Mouse (Mus musculus) embryonic facial prominence, embryonic 13.5 days (tissue): ENCODE measurements around the gene Clcnka. TPM values are rescaled to one million over a fixed set of nuclear protein-coding genes. Genes with fewer than 3 reads are reported as not detected.

Source experiments
- ATAC-seq: fragments of 200-750 bp; cut with Nextera tagmentation; 2 replicates; pipeline ENCODE4 v1.8.0; 2017; ENCODE audit warnings: low read depth; ENCODE audit not compliant: insufficient number of reproducible peaks, insufficient read depth, low FRiP score, low TSS enrichment
- H3K27ac ChIP-seq: fragments of 300-500 bp; sonication (generic); 2 replicates; pipeline ENCODE4 v1.5.1; 2015; ENCODE audit warnings: moderate library complexity, mild to moderate bottlenecking, inconsistent platforms
- H3K27me3 ChIP-seq: fragments of 300-500 bp; sonication (generic); 2 replicates; pipeline ENCODE4 v1.6.1; 2015; ENCODE audit warnings: mild to moderate bottlenecking, inconsistent platforms
- H3K36me3 ChIP-seq: fragments of 300-500 bp; sonication (generic); 2 replicates; pipeline ENCODE4 v1.6.1; 2015; ENCODE audit warnings: mild to moderate bottlenecking, inconsistent platforms
- H3K4me1 ChIP-seq: fragments of 300-500 bp; sonication (generic); 2 replicates; pipeline ENCODE4 v1.6.1; 2015; ENCODE audit warnings: inconsistent platforms
- H3K4me2 ChIP-seq: fragments of 300-500 bp; sonication (generic); 2 replicates; pipeline ENCODE4 v1.6.1; 2015; ENCODE audit warnings: moderate library complexity, mild to moderate bottlenecking, inconsistent platforms
- H3K4me3 ChIP-seq: fragments of 300-500 bp; sonication (generic); 2 replicates; pipeline ENCODE4 v1.5.1; 2015; ENCODE audit warnings: mild to moderate bottlenecking, inconsistent platforms
- H3K9ac ChIP-seq: fragments of 300-500 bp; sonication (generic); 2 replicates; pipeline ENCODE4 v1.6.1; 2015; ENCODE audit warnings: mild to moderate bottlenecking, inconsistent platforms
- H3K9me3 ChIP-seq: fragments of 300-500 bp; sonication (generic); 2 replicates; pipeline ENCODE4 v1.6.1; 2016; ENCODE audit warnings: inconsistent platforms
- WGBS: fragments of 180-500 bp; shearing (Covaris S2); methylation state at CpG from one replicate; pipeline ENCODE4 v1.1.7; 2015; ENCODE audit warnings: mixed read lengths; 5-methylcytosine and 5-hydroxymethylcytosine counted together
- polyA plus RNA-seq: library from polyadenylated mRNA; unstranded; fragments of >200 nt; fragmentation: Nextera tagmentation; extraction: Ambion mirVana; gene quantifications from 2 replicates; pipeline ENCODE4 v1.2.1, GENCODE M21; 2015

Gene Clcnka
- polyA plus RNA-seq, 1 experiment from 2014 or later: 0.18 TPM

GRCm38 (mm10) chr4:141365876-141366275, 32.6 kb downstream of the Clcnka start:
- Histone ChIP-seq H3K36me3 (no peaks in the 10 kb centered on the region), H3K9me3 (no peaks in the 10 kb centered on the region), H3K27me3 (peaks cover 65% of the 10 kb centered on the region), H3K27ac (no peak overlapping the region), H3K4me2 (no peak overlapping the region), H3K9ac (0 out of 2 replicates have a peak overlapping the region, but pooled peaks have one; percentile 1), H3K4me3 (no peak overlapping the region), H3K4me1 (0 out of 2 replicates have a peak, but pooled peaks cover 4% of the 10 kb centered on the region)
- ATAC-seq: no peak
- 51% methylated on average over 7 of the region's 7 CpGs for WGBS

- H3K9ac ChIP-seq: no peak overlapping the region
- 61% methylated on average over 8 of the region's 8 CpGs for WGBS
- ATAC-seq: no peak
- no peak overlapping the region for H3K4me2 ChIP-seq
- no peaks in the 10 kb centered on the region for H3K9me3 ChIP-seq
- H3K27me3 ChIP-seq: peaks cover 65% of the 10 kb centered on the region
- no peaks in the 10 kb centered on the region for H3K36me3 ChIP-seq
- no peak overlapping the region for H3K27ac ChIP-seq
- 0 out of 2 replicates have a peak, but pooled peaks cover 4% of the 10 kb centered on the region for H3K4me1 ChIP-seq
- no peak overlapping the region for H3K4me3 ChIP-seq
Measured at GRCm38 (mm10) chr4:141365126-141365525, 33.4 kb downstream of the Clcnka start.

DNA sequence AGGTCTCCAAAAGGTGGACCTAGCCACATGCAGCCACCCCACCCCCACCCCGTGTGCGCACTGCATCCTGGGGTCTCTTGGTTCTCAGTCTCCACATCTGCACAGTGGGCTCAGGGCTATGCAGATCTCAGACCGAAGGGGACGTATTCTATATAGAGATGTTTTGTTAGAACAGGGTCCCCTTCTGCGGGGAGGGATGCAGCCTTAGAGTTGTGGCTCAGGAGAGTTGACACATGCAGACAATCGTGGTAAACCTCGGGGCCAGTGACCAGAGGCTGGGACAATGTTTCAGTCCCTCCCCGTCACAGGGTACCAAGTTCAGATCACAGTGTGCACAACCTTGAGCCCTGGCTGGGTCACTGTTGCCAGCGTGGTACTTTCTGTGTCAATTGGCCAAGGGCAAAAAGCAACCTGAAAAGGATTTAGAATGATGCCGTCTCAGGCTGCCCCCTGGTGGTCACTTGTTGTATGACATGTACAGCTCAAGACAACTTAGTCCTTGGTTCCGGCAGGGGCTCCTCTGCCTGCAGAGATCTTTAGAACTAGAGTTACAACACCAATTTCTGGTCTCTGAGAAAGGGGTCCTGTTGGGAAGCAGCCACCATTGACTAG, 35.5 kb downstream of the Clcnka start:
- H3K4me3 ChIP-seq: no peak overlapping the region
- ATAC-seq: no peak
- peaks cover 20% of the 10 kb centered on the region for H3K4me1 ChIP-seq
- no peak overlapping the region for H3K27ac ChIP-seq
- H3K36me3 ChIP-seq: no peaks in the 10 kb centered on the region
- peaks cover 46% of the 10 kb centered on the region for H3K27me3 ChIP-seq
- peak overlapping the region; percentile 20; the same call in 1 of the 2 replicates for H3K4me2 ChIP-seq
- 24% methylated on average over 11 of the region's 11 CpGs for WGBS
- H3K9me3 ChIP-seq: no peaks in the 10 kb centered on the region
- no peak overlapping the region for H3K9ac ChIP-seq

DNA sequence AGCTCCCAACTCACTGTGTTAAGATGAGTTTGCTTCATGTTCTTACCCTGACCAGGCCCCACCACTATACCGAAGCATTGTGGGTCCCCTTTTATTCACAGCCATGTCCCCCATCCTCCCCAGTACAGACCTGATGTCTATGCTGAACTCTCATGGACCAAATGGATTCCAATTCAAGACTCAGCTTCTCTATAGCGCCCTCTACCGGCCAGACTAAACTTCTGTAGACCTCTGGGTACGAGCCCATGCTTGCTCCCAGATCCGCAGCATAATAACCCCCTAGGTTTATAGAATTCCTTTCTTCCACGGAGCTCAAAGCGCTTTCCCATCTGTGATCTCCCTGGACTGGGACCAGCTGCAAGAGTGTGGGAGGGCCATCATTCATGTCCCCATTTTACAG, 37.7 kb downstream of the Clcnka start:
- H3K9ac ChIP-seq: no peak overlapping the region
- 30% methylated on average over 7 of the region's 7 CpGs for WGBS
- no peak for ATAC-seq
- no peaks in the 10 kb centered on the region for H3K36me3 ChIP-seq
- peaks cover 24% of the 10 kb centered on the region for H3K27me3 ChIP-seq
- H3K4me2 ChIP-seq: no peak overlapping the region
- peaks cover 20% of the 10 kb centered on the region for H3K4me1 ChIP-seq
- no peak overlapping the region for H3K27ac ChIP-seq
- H3K4me3 ChIP-seq: no peak overlapping the region
- H3K9me3 ChIP-seq: no peaks in the 10 kb centered on the region

GRCm38 (mm10) chr4:141359222-141359621, 39.3 kb downstream of the Clcnka start:
- no peak overlapping the region for H3K4me2 ChIP-seq
- 67% methylated on average over 6 of the region's 6 CpGs for WGBS
- no peaks in the 10 kb centered on the region for H3K36me3 ChIP-seq
- H3K9me3 ChIP-seq: no peaks in the 10 kb centered on the region
- no peak overlapping the region for H3K4me3 ChIP-seq
- peaks cover 8% of the 10 kb centered on the region for H3K27me3 ChIP-seq
- no peak for ATAC-seq
- no peak overlapping the region for H3K9ac ChIP-seq
- H3K27ac ChIP-seq: no peak overlapping the region
- peaks cover 20% of the 10 kb centered on the region for H3K4me1 ChIP-seq

- Histone ChIP-seq H3K27ac (no peak overlapping the region), H3K36me3 (no peaks in the 10 kb centered on the region), H3K9me3 (no peaks in the 10 kb centered on the region), H3K4me1 (peaks cover 25% of the 10 kb centered on the region), H3K27me3 (no peaks in the 10 kb centered on the region; the same call in none of the 2 replicates), H3K4me3 (no peak overlapping the region), H3K4me2 (no peak overlapping the region), H3K9ac (no peak overlapping the region)
- ATAC-seq: no peak
Measured at GRCm38 (mm10) chr4:141357811-141358210, 40.7 kb downstream of the Clcnka start.

DNA sequence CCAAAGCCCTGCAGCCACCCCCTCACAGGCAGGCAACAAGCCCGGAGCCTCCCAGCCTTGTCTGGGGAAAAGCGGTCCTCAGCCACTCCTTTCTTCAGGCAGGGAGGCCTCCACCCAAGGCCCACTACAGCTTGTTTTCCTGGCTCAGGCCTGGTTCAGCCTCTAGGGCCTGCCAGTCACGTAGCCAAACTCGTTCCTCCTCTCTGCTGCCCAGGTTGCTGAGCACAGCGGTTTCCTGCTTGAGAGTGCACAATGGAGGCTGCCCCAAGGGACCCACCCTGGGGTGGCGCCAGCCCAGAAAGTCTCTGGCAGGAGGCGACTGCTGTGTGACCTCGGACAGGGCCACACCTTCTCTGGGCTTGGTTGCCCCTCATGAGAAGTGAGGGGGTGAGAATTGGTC, 44.7 kb downstream of the Clcnka start:
- H3K9ac ChIP-seq: no peak overlapping the region
- 42% methylated on average over 8 of the region's 8 CpGs for WGBS
- peaks cover 20% of the 10 kb centered on the region for H3K4me1 ChIP-seq
- no peak overlapping the region for H3K4me3 ChIP-seq
- no peak overlapping the region for H3K4me2 ChIP-seq
- no peaks in the 10 kb centered on the region for H3K36me3 ChIP-seq
- no peaks in the 10 kb centered on the region for H3K9me3 ChIP-seq
- ATAC-seq: no peak
- H3K27me3 ChIP-seq: no peaks in the 10 kb centered on the region; the same call in 1 of the 2 replicates
- peak overlapping the region; percentile 63; the same call in 1 of the 2 replicates for H3K27ac ChIP-seq

GRCm38 (mm10) chr4:141352986-141353385, 45.5 kb downstream of the Clcnka start:
- H3K27ac ChIP-seq: no peak overlapping the region
- ATAC-seq: no peak
- H3K4me3 ChIP-seq: no peak overlapping the region
- H3K4me2 ChIP-seq: no peak overlapping the region
- peaks cover 21% of the 10 kb centered on the region for H3K4me1 ChIP-seq
- no peaks in the 10 kb centered on the region for H3K9me3 ChIP-seq
- no peaks in the 10 kb centered on the region; the same call in 1 of the 2 replicates for H3K27me3 ChIP-seq
- no peaks in the 10 kb centered on the region for H3K36me3 ChIP-seq
- 75% methylated on average over 5 of the region's 5 CpGs for WGBS
- H3K9ac ChIP-seq: no peak overlapping the region

DNA sequence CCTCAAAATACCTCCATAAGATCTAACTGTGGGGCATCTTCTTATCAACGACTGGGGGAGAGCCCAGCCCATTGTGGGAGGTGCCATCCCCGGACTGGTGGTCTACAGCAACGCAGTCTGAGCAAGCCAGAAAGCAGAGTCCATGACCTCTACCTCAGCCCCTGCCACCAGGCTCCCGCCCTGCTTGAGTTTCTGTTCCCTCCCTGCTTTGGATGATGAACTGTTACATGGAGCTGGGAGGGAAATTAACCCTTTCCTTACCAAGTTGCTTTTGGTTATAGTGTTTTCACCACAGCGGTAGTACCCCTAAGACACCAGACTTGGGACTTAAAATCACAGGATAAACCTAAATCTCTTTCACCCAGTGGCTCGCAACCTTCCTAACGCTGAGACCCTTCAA, 46.6 kb downstream of the Clcnka start:
- ATAC-seq: no peak
- Histone ChIP-seq H3K4me1 (peaks cover 22% of the 10 kb centered on the region), H3K4me2 (no peak overlapping the region), H3K9ac (no peak overlapping the region), H3K27me3 (no peaks in the 10 kb centered on the region; the same call in 1 of the 2 replicates), H3K36me3 (no peaks in the 10 kb centered on the region), H3K4me3 (no peak overlapping the region), H3K9me3 (no peaks in the 10 kb centered on the region), H3K27ac (no peak overlapping the region)
- WGBS: 59% methylated on average over 7 of the region's 7 CpGs

- H3K27ac ChIP-seq: no peak overlapping the region
- no peaks in the 10 kb centered on the region for H3K9me3 ChIP-seq
- H3K9ac ChIP-seq: no peak overlapping the region
- no peak overlapping the region for H3K4me3 ChIP-seq
- H3K27me3 ChIP-seq: no peaks in the 10 kb centered on the region; the same call in 1 of the 2 replicates
- H3K36me3 ChIP-seq: no peaks in the 10 kb centered on the region
- no peak overlapping the region for H3K4me2 ChIP-seq
- no peak for ATAC-seq
- WGBS: 77% methylated on average over 12 of the region's 12 CpGs
- peaks cover 22% of the 10 kb centered on the region for H3K4me1 ChIP-seq
Measured at GRCm38 (mm10) chr4:141350015-141350414, 48.5 kb downstream of the Clcnka start.

- Histone ChIP-seq H3K4me3 (no peak overlapping the region), H3K4me1 (peaks cover 16% of the 10 kb centered on the region), H3K27ac (no peak overlapping the region; the same call in 1 of the 2 replicates), H3K36me3 (no peaks in the 10 kb centered on the region), H3K9me3 (no peaks in the 10 kb centered on the region), H3K4me2 (no peak overlapping the region), H3K9ac (no peak overlapping the region), H3K27me3 (no peaks in the 10 kb centered on the region; the same call in 1 of the 2 replicates)
- no peak for ATAC-seq
- WGBS: 58% methylated on average over 11 of the region's 11 CpGs
Measured at GRCm38 (mm10) chr4:141348616-141349015, 49.9 kb downstream of the Clcnka start.

- no peak for ATAC-seq
- WGBS: 69% methylated on average over 8 of the region's 8 CpGs
- no peaks in the 10 kb centered on the region for H3K9me3 ChIP-seq
- H3K9ac ChIP-seq: no peak overlapping the region
- H3K27ac ChIP-seq: no peak overlapping the region
- H3K27me3 ChIP-seq: no peaks in the 10 kb centered on the region; the same call in 1 of the 2 replicates
- peaks cover 16% of the 10 kb centered on the region for H3K4me1 ChIP-seq
- no peak overlapping the region for H3K4me3 ChIP-seq
- no peaks in the 10 kb centered on the region for H3K36me3 ChIP-seq
- H3K4me2 ChIP-seq: no peak overlapping the region
Measured at GRCm38 (mm10) chr4:141347365-141347797, 51.1 kb downstream of the Clcnka start.
